8 mouse cellular contexts compared by ENCODE assay signal in the genomic region with DNA sequence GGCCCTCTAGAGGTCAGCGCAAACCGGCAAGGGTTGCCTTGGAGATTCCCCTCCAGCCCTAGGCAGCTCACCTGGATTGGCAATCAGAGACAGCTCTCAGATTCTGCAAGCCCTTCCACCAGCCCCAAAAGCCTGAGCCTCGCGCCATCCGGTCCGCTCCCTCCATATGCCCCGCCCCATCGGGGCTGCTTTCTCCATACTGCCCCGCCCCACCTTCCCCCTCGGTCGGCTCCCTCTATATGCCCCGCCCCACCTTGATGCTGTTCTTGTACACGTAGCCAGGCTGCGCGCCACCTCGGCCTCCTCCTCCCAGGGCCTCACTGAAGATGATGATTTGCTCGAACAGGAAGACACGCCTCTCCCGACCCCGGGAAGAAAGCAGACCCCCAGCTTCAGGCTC. TPM values are rescaled to one million over a fixed set of nuclear protein-coding genes. Genes with fewer than 3 reads are reported as not detected.
DNase-seq lines count a peak whose midpoint lies in the region; ATAC-seq lines count a peak whose summit lies in the region.

No protein-coding gene starts in this region.

- H3K9ac ChIP-seq in kidney, embryonic 16.5 days (replicated peaks; ENCODE audit: low read length), result no peak overlapping the region
- H3K9ac ChIP-seq in embryonic facial prominence, embryonic 13.5 days, result peak overlapping the region; percentile 40; the same call in 1 of the 2 replicates
- peak overlapping the region; percentile 4; the same call in 1 of the 2 replicates for H3K9ac ChIP-seq in neural tube, embryonic 15.5 days (replicated peaks)

- H3K27me3 ChIP-seq in kidney, embryonic 16.5 days (ENCODE audit: insufficient read depth, low read length), result peaks cover 31% of the 10 kb centered on the region
- peaks cover 39% of the 10 kb centered on the region for H3K27me3 ChIP-seq in embryonic facial prominence, embryonic 13.5 days
- H3K27me3 ChIP-seq in limb, embryonic 10.5 days (ENCODE audit: low read depth, poor library complexity, severe bottlenecking), result peaks cover 64% of the 10 kb centered on the region
- peaks cover 29% of the 10 kb centered on the region for H3K27me3 ChIP-seq in neural tube, embryonic 15.5 days (replicated peaks)

- H3K4me3 ChIP-seq in kidney, embryonic 16.5 days (ENCODE audit: low read length), result no peak overlapping the region; the same call in 1 of the 2 replicates
- H3K4me3 ChIP-seq in embryonic facial prominence, embryonic 13.5 days, result peak overlapping the region; percentile 18
- H3K4me3 ChIP-seq in limb, embryonic 10.5 days, result peak overlapping the region; percentile 16
- no peak overlapping the region for H3K4me3 ChIP-seq in neural tube, embryonic 15.5 days (replicated peaks)

- peak overlapping the region; percentile 3 for H3K4me2 ChIP-seq in kidney, embryonic 16.5 days (replicated peaks; ENCODE audit: low read depth, low read length)
- peak overlapping the region; percentile 44 for H3K4me2 ChIP-seq in embryonic facial prominence, embryonic 13.5 days
- H3K4me2 ChIP-seq in neural tube, embryonic 15.5 days, result peak overlapping the region; percentile 27

- H3K27ac ChIP-seq in kidney, embryonic 16.5 days (ENCODE audit: low read length), result no peak overlapping the region
- H3K27ac ChIP-seq in embryonic facial prominence, embryonic 13.5 days, result no peak overlapping the region
- H3K27ac ChIP-seq in limb, embryonic 10.5 days, result no peak overlapping the region
- H3K27ac ChIP-seq in neural tube, embryonic 15.5 days (replicated peaks), result no peak overlapping the region

- no peak for ATAC-seq in kidney, embryonic 16.5 days (ENCODE audit: low FRiP score, low TSS enrichment)
- no peak for ATAC-seq in embryonic facial prominence, embryonic 13.5 days (ENCODE audit: insufficient number of reproducible peaks, insufficient read depth, low FRiP score, low TSS enrichment, low read depth)
- no peak for ATAC-seq in neural tube, embryonic 15.5 days (ENCODE audit: low FRiP score)

- H3K9me3 ChIP-seq in kidney, embryonic 16.5 days (ENCODE audit: low read length), result no peaks in the 10 kb centered on the region
- no peaks in the 10 kb centered on the region for H3K9me3 ChIP-seq in embryonic facial prominence, embryonic 13.5 days
- no peaks in the 10 kb centered on the region for H3K9me3 ChIP-seq in limb, embryonic 10.5 days (replicated peaks)
- no peaks in the 10 kb centered on the region for H3K9me3 ChIP-seq in neural tube, embryonic 15.5 days (replicated peaks)

- 19% methylated on average over 20 of the region's 20 CpGs for whole genome bisulfite sequencing in kidney, embryonic 16.5 days
- WGBS in embryonic facial prominence, embryonic 13.5 days, result 13% methylated on average over 20 of the region's 20 CpGs
- WGBS in limb, embryonic 10.5 days, result 12% methylated on average over 20 of the region's 20 CpGs
- 15% methylated on average over 20 of the region's 20 CpGs for WGBS in neural tube, embryonic 15.5 days

- H3K36me3 ChIP-seq in kidney, embryonic 16.5 days (ENCODE audit: insufficient read depth, low read length), result peaks cover 8% of the 10 kb centered on the region
- peaks cover 50% of the 10 kb centered on the region for H3K36me3 ChIP-seq in embryonic facial prominence, embryonic 13.5 days
- peaks cover 49% of the 10 kb centered on the region for H3K36me3 ChIP-seq in limb, embryonic 10.5 days
- H3K36me3 ChIP-seq in neural tube, embryonic 15.5 days, result peaks cover 7% of the 10 kb centered on the region; the same call in 1 of the 2 replicates

- no peak for DNase-seq in kidney, adult 9 months
- DNase-seq in limb, embryonic 10.5 days (ENCODE audit: low spot score), result no peak
- no peak for DNase-seq in cerebellum, postnatal 25 days
- no peak for DNase-seq in cerebellum, postnatal 14 days
- no peak for DNase-seq in right cerebral cortex, postnatal 36 days (ENCODE audit: low spot score in 2 of 2)

- peaks cover 31% of the 10 kb centered on the region for H3K4me1 ChIP-seq in kidney, embryonic 16.5 days (ENCODE audit: insufficient read depth, low read length)
- peaks cover 46% of the 10 kb centered on the region for H3K4me1 ChIP-seq in embryonic facial prominence, embryonic 13.5 days
- peaks cover 59% of the 10 kb centered on the region for H3K4me1 ChIP-seq in limb, embryonic 10.5 days
- H3K4me1 ChIP-seq in neural tube, embryonic 15.5 days, result peaks cover 34% of the 10 kb centered on the region

RNA-seq across cellular contexts. Expression of a gene that starts 3.3 kb away (rescaled TPM):
- polyA plus RNA-seq in kidney, embryonic 16.5 days (2015; fragmentation: Nextera tagmentation; extraction: Ambion mirVana), result 2.7 and 4.4 TPM in 2 replicates
- polyA plus RNA-seq in embryonic facial prominence, embryonic 13.5 days (2015; fragmentation: Nextera tagmentation; extraction: Ambion mirVana), result 1.3 and 2.0 TPM in 2 replicates
- 3.4 and 4.1 TPM in 2 replicates for polyA plus RNA-seq in limb, embryonic 10.5 days (2016; fragmentation: Nextera tagmentation; extraction: Ambion mirVana)
- polyA plus RNA-seq in neural tube, embryonic 15.5 days (2015; fragmentation: Nextera tagmentation; extraction: Ambion mirVana), result 1.0 TPM in 2 replicates

RNA-seq across cellular contexts. Expression of a gene that starts 6.1 kb away (rescaled TPM):
- polyA plus RNA-seq in kidney, embryonic 16.5 days (2015; fragmentation: Nextera tagmentation; extraction: Ambion mirVana), result 47.8 and 53.8 TPM in 2 replicates
- 117 and 130 TPM in 2 replicates for polyA plus RNA-seq in embryonic facial prominence, embryonic 13.5 days (2015; fragmentation: Nextera tagmentation; extraction: Ambion mirVana)
- 25.8 and 36.3 TPM in 2 replicates for polyA plus RNA-seq in limb, embryonic 10.5 days (2016; fragmentation: Nextera tagmentation; extraction: Ambion mirVana)
- 32.7 and 34.9 TPM in 2 replicates for polyA plus RNA-seq in neural tube, embryonic 15.5 days (2015; fragmentation: Nextera tagmentation; extraction: Ambion mirVana)

RNA-seq across cellular contexts. Expression of a gene that starts 11.8 kb away (rescaled TPM):
- 115 and 125 TPM in 2 replicates for polyA plus RNA-seq in kidney, embryonic 16.5 days (2015; fragmentation: Nextera tagmentation; extraction: Ambion mirVana)
- 161 and 165 TPM in 2 replicates for polyA plus RNA-seq in embryonic facial prominence, embryonic 13.5 days (2015; fragmentation: Nextera tagmentation; extraction: Ambion mirVana)
- 91.4 and 122 TPM in 2 replicates for polyA plus RNA-seq in limb, embryonic 10.5 days (2016; fragmentation: Nextera tagmentation; extraction: Ambion mirVana)
- polyA plus RNA-seq in neural tube, embryonic 15.5 days (2015; fragmentation: Nextera tagmentation; extraction: Ambion mirVana), result 211 and 245 TPM in 2 replicates

RNA-seq across cellular contexts. Expression of a gene that starts 18.7 kb away (rescaled TPM):
- polyA plus RNA-seq in kidney, embryonic 16.5 days (2015; fragmentation: Nextera tagmentation; extraction: Ambion mirVana), result 7.2 and 10.1 TPM in 2 replicates
- 8.9 and 9.0 TPM in 2 replicates for polyA plus RNA-seq in embryonic facial prominence, embryonic 13.5 days (2015; fragmentation: Nextera tagmentation; extraction: Ambion mirVana)
- polyA plus RNA-seq in limb, embryonic 10.5 days (2016; fragmentation: Nextera tagmentation; extraction: Ambion mirVana), result 2.8 and 3.4 TPM in 2 replicates
- 69.5 and 70.4 TPM in 2 replicates for polyA plus RNA-seq in neural tube, embryonic 15.5 days (2015; fragmentation: Nextera tagmentation; extraction: Ambion mirVana)

RNA-seq across cellular contexts. Expression of a gene that starts 27.6 kb away (rescaled TPM):
- polyA plus RNA-seq in kidney, embryonic 16.5 days (2015; fragmentation: Nextera tagmentation; extraction: Ambion mirVana), result 50.9 and 52.2 TPM in 2 replicates
- 28.1 and 30.8 TPM in 2 replicates for polyA plus RNA-seq in embryonic facial prominence, embryonic 13.5 days (2015; fragmentation: Nextera tagmentation; extraction: Ambion mirVana)
- 25.0 and 27.8 TPM in 2 replicates for polyA plus RNA-seq in limb, embryonic 10.5 days (2016; fragmentation: Nextera tagmentation; extraction: Ambion mirVana)
- 19.8 and 23.0 TPM in 2 replicates for polyA plus RNA-seq in neural tube, embryonic 15.5 days (2015; fragmentation: Nextera tagmentation; extraction: Ambion mirVana)

Comparison
In these comparisons a context has a peak if more than half of its experiments do, and no peak if none do; other contexts are left out.
1. H3K4me3 ChIP-seq: peak in embryonic facial prominence, embryonic 13.5 days (single experiment) and limb, embryonic 10.5 days (single experiment); none in kidney, embryonic 16.5 days (single experiment) and neural tube, embryonic 15.5 days (single experiment).
2. Peak in every context shown above with its lines, with median percentiles within 50 percentile points of each other: H3K4me2 ChIP-seq.